Mouse (Mus musculus) hindbrain, postnatal 0 days (tissue): Measurements from ENCODE around the gene Nckap1l. TPM values are rescaled to one million over a fixed set of nuclear protein-coding genes. Genes with fewer than 3 reads are reported as not detected.

Experiments
- ATAC-seq: fragments of 200-750 bp; cut with Nextera tagmentation; 2 replicates; pipeline ENCODE4 v1.8.0; 2017; ENCODE audit warnings: mild to moderate bottlenecking, moderate TSS enrichment, moderate library complexity
- DNase-seq: peaks from one replicate; pipeline ENCODE4 v3.0.0-alpha.2; 2015; ENCODE audit warnings: low spot score
- H3K27ac ChIP-seq: fragments of 300-500 bp; sonication (generic); 2 replicates; pipeline ENCODE4 v1.5.1; 2014; ENCODE audit warnings: mild to moderate bottlenecking
- H3K27me3 ChIP-seq: fragments of 300-500 bp; sonication (generic); 2 replicates; pipeline ENCODE4 v1.6.1; 2014; ENCODE audit warnings: low read length, mixed read lengths; ENCODE audit not compliant: insufficient read depth
- H3K36me3 ChIP-seq: fragments of 300-500 bp; sonication (generic); 2 replicates; pipeline ENCODE4 v1.6.1; 2014; ENCODE audit warnings: low read length, mixed read lengths; ENCODE audit not compliant: insufficient read depth
- H3K4me1 ChIP-seq: fragments of 300-500 bp; sonication (generic); 2 replicates; pipeline ENCODE4 v1.6.1; 2014; ENCODE audit warnings: antibody characterized with exemption, low read length, mixed read lengths; ENCODE audit not compliant: insufficient read depth
- H3K4me2 ChIP-seq: fragments of 300-500 bp; sonication (generic); 2 replicates; pipeline ENCODE4 v1.6.1; 2014; ENCODE audit warnings: low read depth, mild to moderate bottlenecking, low read length, moderate library complexity, mixed read lengths
- H3K4me3 ChIP-seq: fragments of 300-500 bp; sonication (generic); 2 replicates; pipeline ENCODE4 v1.5.1; 2014; ENCODE audit warnings: low read length
- H3K9ac ChIP-seq: fragments of 300-500 bp; sonication (generic); replicated peaks from 2 replicates; pipeline ENCODE4 v1.6.1; 2014; ENCODE audit warnings: mild to moderate bottlenecking, low read length, moderate library complexity, mixed read lengths
- H3K9me3 ChIP-seq: fragments of 300-500 bp; sonication (generic); 2 replicates; pipeline ENCODE4 v1.6.1; 2016; ENCODE audit warnings: low read length, mixed read lengths
- CTCF ChIP-seq: IDR thresholded peaks from 2 replicates; pipeline ENCODE4 v1.5.1; 2016; ENCODE audit warnings: antibody characterized with exemption, control low read depth, low read depth
- WGBS: fragments of 180-500 bp; shearing (Covaris S2); extraction: QIAGEN DNeasy Blood & Tissue Kit; methylation state at CpG from one replicate; pipeline ENCODE4 v1.1.7; 2014; 5-methylcytosine and 5-hydroxymethylcytosine counted together
- polyA plus RNA-seq: library from polyadenylated mRNA; unstranded; fragments of >200 nt; fragmentation: Nextera tagmentation; extraction: Ambion mirVana; gene quantifications from 2 replicates; pipeline ENCODE4 v1.2.1, GENCODE M21; 2015
- total RNA-seq: library from RNA; depleted of rRNA; stranded (reverse); fragments of >200 nt; gene quantifications from 2 replicates; pipeline ENCODE4 v1.2.3, GENCODE M21; 2014

The Nckap1l gene
- total and polyA plus RNA-seq, 2 experiments from 2014 or later, result 2.5 to 5.5 TPM

DNA sequence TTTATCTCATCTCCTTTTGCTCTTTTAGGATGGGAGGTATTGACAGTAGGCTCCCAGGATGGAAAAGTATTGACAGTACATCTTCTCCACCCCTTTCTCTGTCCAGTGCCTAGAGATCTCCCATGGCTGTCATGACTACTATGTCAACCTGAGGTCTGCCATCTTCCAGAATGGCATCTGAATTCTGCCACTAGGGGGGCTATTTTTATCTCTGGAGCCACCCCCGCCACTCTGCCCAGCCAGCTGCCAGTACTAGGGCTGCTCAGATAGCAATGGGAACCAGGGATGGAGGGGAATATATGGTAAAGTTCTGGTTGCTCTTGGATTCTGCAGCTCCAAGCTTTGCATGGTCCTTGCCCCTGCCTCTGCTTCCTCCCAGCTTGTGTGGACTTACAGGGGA lies 58.1 kb downstream of the Nckap1l start:
- H3K4me2 ChIP-seq, result no peak overlapping the region
- peaks cover 41% of the 10 kb centered on the region for H3K4me1 ChIP-seq
- no peak overlapping the region for H3K4me3 ChIP-seq
- no peak overlapping the region for H3K27ac ChIP-seq
- no peak overlapping the region for H3K9ac ChIP-seq
- H3K36me3 ChIP-seq, result no peaks in the 10 kb centered on the region
- DNase-seq, result no peak
- H3K9me3 ChIP-seq, result no peaks in the 10 kb centered on the region
- WGBS, result 67% methylated on average over 1 of the region's 1 CpGs
- no peak for ATAC-seq
- no peaks in the 10 kb centered on the region for H3K27me3 ChIP-seq
- no peak for TF ChIP-seq CTCF

DNA sequence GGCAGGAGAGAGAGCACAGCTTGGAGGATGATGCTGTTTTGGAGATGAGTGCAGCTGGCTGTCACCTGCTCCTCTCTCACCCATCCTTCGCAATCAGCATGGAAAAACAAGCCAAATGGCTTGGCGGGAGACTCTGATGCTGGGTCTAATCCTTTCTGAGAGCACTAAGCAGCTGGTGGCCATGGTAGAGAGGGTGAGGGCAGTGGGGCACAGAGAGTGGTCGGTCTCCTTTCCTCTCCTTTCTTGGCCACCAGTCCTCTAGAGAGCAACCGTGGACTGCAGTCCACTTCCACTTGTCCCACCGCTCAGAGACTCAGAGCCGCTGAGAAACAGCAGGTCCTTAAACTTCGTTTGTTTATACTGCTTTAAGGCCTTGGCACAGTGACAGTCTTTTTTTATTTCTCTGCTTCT lies 60.0 kb downstream of the Nckap1l start:
- Histone ChIP-seq H3K4me3 (peak overlapping the region; percentile 4), H3K36me3 (no peaks in the 10 kb centered on the region), H3K4me2 (peak overlapping the region; percentile 40), H3K9ac (0 out of 2 replicates have a peak overlapping the region, but pooled peaks have one; percentile 30), H3K9me3 (no peaks in the 10 kb centered on the region), H3K4me1 (peaks cover 39% of the 10 kb centered on the region), H3K27ac (peak overlapping the region; percentile 80), H3K27me3 (no peaks in the 10 kb centered on the region)
- 3% methylated on average over 7 of the region's 7 CpGs for WGBS
- ATAC-seq, result peak; percentile 50
- peak; percentile 53 for DNase-seq
- no peak for TF ChIP-seq CTCF

DNA sequence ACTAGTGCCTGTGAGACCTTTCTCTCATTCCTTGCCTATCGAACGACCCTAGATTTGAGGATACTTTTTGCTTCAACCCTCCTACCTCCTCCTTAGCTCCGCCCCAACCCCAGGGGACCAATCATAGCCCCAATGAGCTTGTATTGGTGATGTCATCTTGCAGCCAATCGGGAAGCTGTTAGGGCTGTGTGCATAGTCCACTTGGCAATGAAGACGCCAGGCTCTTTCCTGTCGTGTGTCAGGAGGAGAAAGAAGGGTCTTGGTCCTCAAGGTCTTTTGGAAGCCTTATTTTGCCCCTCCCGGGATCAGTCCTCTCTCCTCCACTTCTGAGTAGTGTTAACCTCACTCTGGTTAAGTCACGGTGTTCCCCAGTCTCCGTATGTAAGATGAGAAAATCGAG lies 60.5 kb downstream of the Nckap1l start:
- no peaks in the 10 kb centered on the region for H3K36me3 ChIP-seq
- no peaks in the 10 kb centered on the region for H3K27me3 ChIP-seq
- peak; percentile 98 for DNase-seq
- peak overlapping the region; percentile 4 for H3K4me3 ChIP-seq
- no peak for TF ChIP-seq CTCF
- peak overlapping the region; percentile 40 for H3K4me2 ChIP-seq
- H3K9ac ChIP-seq, result no peak overlapping the region; the same call in 1 of the 2 replicates
- H3K4me1 ChIP-seq, result peaks cover 41% of the 10 kb centered on the region
- no peaks in the 10 kb centered on the region for H3K9me3 ChIP-seq
- WGBS, result under 1% methylated on average over 10 of the region's 10 CpGs
- ATAC-seq, result peak; percentile 96
- H3K27ac ChIP-seq, result peak overlapping the region; percentile 80; the same call in 1 of the 2 replicates

DNA sequence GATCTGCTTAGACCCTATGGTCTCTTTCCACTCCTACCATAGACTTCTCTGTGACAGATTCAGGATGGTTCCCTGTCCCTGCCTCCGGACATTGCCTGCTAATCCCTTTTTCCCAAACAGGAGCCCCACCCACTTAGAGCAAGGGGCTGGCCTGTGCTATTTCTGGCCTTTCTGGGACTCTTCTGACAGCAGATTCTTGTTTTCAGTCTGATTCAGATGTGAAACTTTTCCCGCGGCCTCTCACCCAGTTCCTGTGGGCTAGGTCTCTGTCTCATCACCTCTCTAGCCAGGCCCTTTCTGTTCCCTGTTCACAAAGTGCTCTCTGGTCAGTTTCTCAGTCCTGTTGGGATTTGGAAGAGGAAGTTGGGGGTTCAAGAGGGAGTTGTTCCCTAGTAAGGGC lies 61.3 kb downstream of the Nckap1l start:
- no peaks in the 10 kb centered on the region for H3K36me3 ChIP-seq
- ATAC-seq, result no peak
- TF ChIP-seq CTCF, result no peak
- no peaks in the 10 kb centered on the region for H3K9me3 ChIP-seq
- H3K27me3 ChIP-seq, result no peaks in the 10 kb centered on the region
- H3K9ac ChIP-seq, result no peak overlapping the region
- H3K27ac ChIP-seq, result peak overlapping the region; percentile 49; the same call in 1 of the 2 replicates
- peaks cover 44% of the 10 kb centered on the region for H3K4me1 ChIP-seq
- no peak overlapping the region for H3K4me3 ChIP-seq
- peak overlapping the region; percentile 40 for H3K4me2 ChIP-seq
- WGBS, result 39% methylated on average over 3 of the region's 3 CpGs
- no peak for DNase-seq

DNA sequence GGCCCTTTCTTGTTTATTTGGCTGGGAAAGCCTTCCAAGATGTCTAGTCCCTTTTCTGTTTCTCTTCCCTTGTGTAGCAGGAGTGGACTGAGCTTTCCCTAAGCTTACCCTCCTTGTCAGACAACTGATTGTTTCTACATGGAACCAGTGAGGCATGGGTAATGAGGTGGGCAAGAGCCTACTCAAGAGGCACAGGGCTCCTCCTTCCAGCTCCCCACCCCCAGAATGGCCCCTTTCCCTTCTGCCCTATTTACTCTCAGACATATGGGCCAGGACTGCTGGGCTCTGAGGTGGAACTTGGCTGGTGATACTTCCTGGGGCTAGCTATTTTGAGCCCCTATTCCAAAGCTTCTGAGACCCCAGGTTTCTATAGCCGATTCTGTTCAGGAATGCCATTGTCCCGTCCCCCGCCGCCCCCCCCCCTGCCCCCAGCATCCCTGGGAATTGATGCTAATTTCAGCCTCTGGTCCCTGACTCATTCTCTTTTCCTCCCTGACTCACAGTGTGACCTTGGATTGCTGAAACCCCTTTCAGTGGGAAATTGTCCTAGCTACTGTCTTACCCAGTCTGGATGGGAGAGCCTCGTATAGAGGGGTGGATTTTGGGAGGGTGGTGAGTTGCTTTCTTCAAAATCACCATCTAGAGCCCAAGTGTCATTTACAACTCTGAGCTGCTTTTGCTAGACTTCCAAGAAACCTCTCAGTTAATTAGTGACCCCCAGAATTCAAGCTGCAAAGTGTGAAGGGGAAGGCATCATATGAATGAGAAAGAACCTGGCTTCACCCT lies 65.2 kb downstream of the Nckap1l start:
- no peaks in the 10 kb centered on the region for H3K27me3 ChIP-seq
- H3K9ac ChIP-seq, result peak overlapping the region; percentile 15
- TF ChIP-seq CTCF, result no peak
- no peaks in the 10 kb centered on the region for H3K9me3 ChIP-seq
- 1% methylated on average over 5 of the region's 5 CpGs for WGBS
- H3K36me3 ChIP-seq, result peaks cover 10% of the 10 kb centered on the region; the same call in 1 of the 2 replicates
- peak; percentile 81 for DNase-seq
- no peak overlapping the region for H3K4me3 ChIP-seq
- H3K27ac ChIP-seq, result peak overlapping the region; percentile 85
- H3K4me2 ChIP-seq, result peak overlapping the region; percentile 19
- H3K4me1 ChIP-seq, result peaks cover 42% of the 10 kb centered on the region
- peak; percentile 67 for ATAC-seq

DNA sequence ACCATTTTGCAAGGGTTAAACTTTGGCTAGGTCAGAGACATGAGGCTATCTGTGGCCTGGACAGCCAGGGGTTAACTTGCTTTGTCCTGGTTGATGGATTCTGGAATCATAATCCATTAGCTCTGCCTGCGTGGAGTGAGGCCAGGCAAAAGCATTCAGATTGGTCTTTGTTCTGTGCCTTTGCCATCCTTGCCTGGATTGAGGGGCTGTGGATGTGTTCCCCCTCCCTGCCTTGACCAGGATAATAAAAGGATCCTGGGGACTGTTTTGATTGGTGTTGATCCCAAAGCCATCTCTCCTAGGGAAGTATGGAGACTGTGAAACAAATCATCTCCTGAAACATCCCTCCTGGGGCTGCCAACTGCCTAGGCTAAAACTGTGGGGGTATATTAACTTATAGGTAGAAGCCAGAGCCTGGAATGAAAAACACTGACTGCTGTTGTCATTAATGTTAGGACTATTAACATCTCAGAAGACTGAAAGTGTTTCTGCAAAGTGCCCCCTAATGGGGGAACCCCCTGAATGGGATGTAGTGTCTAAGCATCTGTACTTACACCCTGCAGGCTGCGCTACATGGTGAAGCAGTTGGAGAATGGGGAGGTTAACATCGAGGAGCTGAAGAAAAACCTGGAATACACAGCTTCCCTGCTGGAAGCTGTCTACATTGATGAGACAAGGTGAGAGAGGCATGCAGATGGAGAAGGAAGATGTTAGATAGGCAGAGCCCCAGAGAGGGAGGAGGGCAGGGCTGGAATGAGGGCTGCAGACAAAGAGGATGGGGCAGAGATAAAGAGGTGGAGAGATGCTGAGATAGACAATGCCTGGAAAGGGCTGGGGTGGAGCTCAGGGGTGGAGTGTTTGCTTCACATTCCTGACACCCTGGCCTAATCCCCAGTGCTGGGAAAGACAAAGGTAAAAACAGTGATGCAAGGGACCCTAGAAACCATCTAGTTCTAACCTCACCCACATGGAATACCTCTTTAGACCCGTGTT lies 66.1 kb downstream of the Nckap1l start:
- WGBS, result 11% methylated on average over 4 of the region's 4 CpGs
- no peak overlapping the region for H3K4me3 ChIP-seq
- peak; percentile 71 for ATAC-seq
- H3K4me1 ChIP-seq, result peaks cover 38% of the 10 kb centered on the region
- H3K9ac ChIP-seq, result peak overlapping the region; percentile 15; the same call in 1 of the 2 replicates
- H3K36me3 ChIP-seq, result peaks cover 13% of the 10 kb centered on the region; the same call in 1 of the 2 replicates
- peak overlapping the region; percentile 19 for H3K4me2 ChIP-seq
- TF ChIP-seq CTCF, result peak; percentile 19; the same call in 1 of the 2 replicates
- H3K27me3 ChIP-seq, result no peaks in the 10 kb centered on the region
- DNase-seq, result peak; percentile 80
- H3K27ac ChIP-seq, result peak overlapping the region; percentile 85
- H3K9me3 ChIP-seq, result no peaks in the 10 kb centered on the region
